Mouse (Mus musculus) heart, adult 2 months (tissue): Measurements from ENCODE around the gene Ebp. TPM values are rescaled to one million over a fixed set of nuclear protein-coding genes. Genes with fewer than 3 reads are reported as not detected.

ENCODE experiments used
- DNase-seq, 2 experiments: peaks; one replicate each; pipeline ENCODE4 v3.0.0; 2021
- H3K27ac ChIP-seq: fragments of 200-600 bp; 2 replicates; pipeline ENCODE4 v1.8.1; 2022
- H3K27me3 ChIP-seq: fragments of 200-500 bp; 2 replicates; pipeline ENCODE4 v1.6.1; 2012; ENCODE audit warnings: mild to moderate bottlenecking, low read length, inconsistent platforms, mixed read lengths; ENCODE audit not compliant: control insufficient read depth, insufficient read depth
- H3K36me3 ChIP-seq: fragments of 200-500 bp; 2 replicates; pipeline ENCODE4 v1.6.1; 2012; ENCODE audit warnings: low read length, inconsistent platforms; ENCODE audit not compliant: control insufficient read depth, insufficient read depth
- H3K4me1 ChIP-seq: fragments of 200-500 bp; 2 replicates; pipeline ENCODE4 v1.6.1; 2011; ENCODE audit warnings: low read length; ENCODE audit not compliant: control insufficient read depth, insufficient read depth
- H3K4me3 ChIP-seq: fragments of 200-600 bp; 2 replicates; pipeline ENCODE4 v1.8.1; 2022
- H3K79me2 ChIP-seq: fragments of 200-500 bp; replicated peaks from 2 replicates; pipeline ENCODE4 v1.6.1; 2012; ENCODE audit warnings: mild to moderate bottlenecking, inconsistent platforms, low read length, moderate library complexity, mixed read lengths; ENCODE audit not compliant: control insufficient read depth, insufficient read depth
- H3K9ac ChIP-seq: fragments of 200-500 bp; 2 replicates; pipeline ENCODE4 v1.6.1; 2012; ENCODE audit warnings: low read depth, mild to moderate bottlenecking, control low read depth, inconsistent platforms, low read length, mixed read lengths
- CTCF ChIP-seq: fragments of 200-600 bp; IDR thresholded peaks from 2 replicates; pipeline ENCODE4 v1.8.1; 2022; ENCODE audit warnings: antibody characterized with exemption, mild to moderate bottlenecking, moderate library complexity
- EP300 ChIP-seq: fragments of 200-500 bp; IDR thresholded peaks from 2 replicates; pipeline ENCODE4 v1.6.1; 2011; ENCODE audit warnings: low read depth, low read length, control low read depth; ENCODE audit not compliant: insufficient read depth
- POLR2A ChIP-seq: fragments of 200-500 bp; IDR thresholded peaks from 2 replicates; pipeline ENCODE4 v1.6.1; 2011; ENCODE audit warnings: mild to moderate bottlenecking, low read depth, low read length, control low read depth; ENCODE audit not compliant: insufficient read depth
- WGBS: fragments of 180-500 bp; shearing (Covaris S2); methylation state at CpG from one replicate; pipeline ENCODE4 v1.1.7; 2018; 5-methylcytosine and 5-hydroxymethylcytosine counted together
- intact Hi-C: fragments of 180-260 bp; cut with DNase I; formaldehyde crosslinking; loops from one replicate; pipeline ENCODE4 v1.15.1; 2025
- polyA plus RNA-seq: library from polyadenylated mRNA; depleted of rRNA; stranded (reverse); fragments of >200 nt; gene quantifications from 2 replicates; pipeline ENCODE4 v1.2.3, GENCODE M21; 2012
- total RNA-seq, 2 experiments: library from RNA; stranded (reverse); gene quantifications; 2 replicates each; pipeline ENCODE4 v1.2.3; 2021

The Ebp gene
- total and polyA plus RNA-seq, 3 experiments: 15.2 to 40.2 (median 23.1) TPM

- H3K27ac ChIP-seq: no peak overlapping the region
- intact Hi-C loops: no loop called here
- no peak for DNase-seq
Observed at GRCm38 (mm10) chrX:8222678-8223421, 29.5 kb upstream of the Ebp start.

GRCm38 (mm10) chrX:8222296-8222677 lies 29.0 kb upstream of the Ebp start:
- intact Hi-C loops: no loop called here
- TF ChIP-seq CTCF (no peak), EP300 (no peak), POLR2A (no peak)
- 49% methylated on average over 3 of the region's 3 CpGs for WGBS
- Histone ChIP-seq H3K4me3 (no peak overlapping the region), H3K4me1 (no peaks in the 10 kb centered on the region), H3K36me3 (no peaks in the 10 kb centered on the region), H3K9ac (no peak overlapping the region), H3K27ac (no peak overlapping the region), H3K79me2 (no peaks in the 10 kb centered on the region), H3K27me3 (no peaks in the 10 kb centered on the region)
- no peak for DNase-seq

More at GRCm38 (mm10) chrX:8222678-8223421, 29.5 kb upstream of the Ebp start:
- Histone ChIP-seq H3K79me2 (no peaks in the 10 kb centered on the region), H3K36me3 (no peaks in the 10 kb centered on the region), H3K4me1 (no peaks in the 10 kb centered on the region), H3K4me3 (no peak overlapping the region), H3K9ac (no peak overlapping the region), H3K27me3 (no peaks in the 10 kb centered on the region)
- no peak for TF ChIP-seq EP300
- TF ChIP-seq POLR2A: no peak
- 49% methylated on average over 7 of the region's 7 CpGs for WGBS

- no peaks in the 10 kb centered on the region for H3K27me3 ChIP-seq
- no peak overlapping the region for H3K9ac ChIP-seq
- no peak overlapping the region for H3K4me3 ChIP-seq
- no peak overlapping the region for H3K27ac ChIP-seq
- no peak for TF ChIP-seq EP300
- no peaks in the 10 kb centered on the region for H3K79me2 ChIP-seq
- 47% methylated on average over 8 of the region's 8 CpGs for WGBS
- no peak for DNase-seq
- intact Hi-C loops: no loop called here
- no peaks in the 10 kb centered on the region for H3K4me1 ChIP-seq
- H3K36me3 ChIP-seq: no peaks in the 10 kb centered on the region
Observed at GRCm38 (mm10) chrX:8219651-8220050, 26.3 kb upstream of the Ebp start.

- Histone ChIP-seq H3K4me1 (no peaks in the 10 kb centered on the region), H3K36me3 (no peaks in the 10 kb centered on the region), H3K27ac (no peak overlapping the region), H3K9ac (no peak overlapping the region), H3K4me3 (no peak overlapping the region), H3K27me3 (no peaks in the 10 kb centered on the region), H3K79me2 (no peaks in the 10 kb centered on the region)
- 55% methylated on average over 2 of the region's 2 CpGs for WGBS
- intact Hi-C loops: no loop called here
- TF ChIP-seq POLR2A (no peak), CTCF (no peak), EP300 (no peak)
- no peak for DNase-seq
Observed at GRCm38 (mm10) chrX:8218114-8218513, 24.8 kb upstream of the Ebp start.

GRCm38 (mm10) chrX:8217383-8217782 lies 24.1 kb upstream of the Ebp start:
- H3K9ac ChIP-seq: no peak overlapping the region
- no peak overlapping the region for H3K27ac ChIP-seq
- TF ChIP-seq POLR2A (no peak), CTCF (no peak), EP300 (no peak)
- 30% methylated on average over 6 of the region's 6 CpGs for WGBS
- no peaks in the 10 kb centered on the region for H3K79me2 ChIP-seq
- no peaks in the 10 kb centered on the region for H3K4me1 ChIP-seq
- intact Hi-C loops: no loop called here
- no peaks in the 10 kb centered on the region for H3K36me3 ChIP-seq
- no peaks in the 10 kb centered on the region for H3K27me3 ChIP-seq
- no peak for DNase-seq
- no peak overlapping the region for H3K4me3 ChIP-seq

GRCm38 (mm10) chrX:8211490-8212207 lies 18.3 kb upstream of the Ebp start:
- Histone ChIP-seq H3K4me1 (no peaks in the 10 kb centered on the region), H3K4me3 (no peak overlapping the region), H3K36me3 (no peaks in the 10 kb centered on the region), H3K9ac (no peak overlapping the region), H3K27me3 (no peaks in the 10 kb centered on the region), H3K79me2 (no peaks in the 10 kb centered on the region), H3K27ac (no peak overlapping the region)
- no peak for DNase-seq
- no peak for TF ChIP-seq EP300
- TF ChIP-seq CTCF: no peak
- TF ChIP-seq POLR2A: no peak
- intact Hi-C loops: no loop called here
- 59% methylated on average over 7 of the region's 7 CpGs for WGBS
